Mouse (Mus musculus) activated CD4-positive, CD25-positive, alpha-beta regulatory T cell, adult 9 weeks (primary cell): ENCODE results near the gene Gbp10. TPM values are rescaled to one million over a fixed set of nuclear protein-coding genes. Genes with fewer than 3 reads are reported as not detected.

Experiments used
- polyA plus RNA-seq: library from polyadenylated mRNA; unstranded; fragments of 100-300 nt; shearing (Covaris generic); gene quantifications from one replicate; pipeline ENCODE4 v1.2.1, GENCODE M21; 2017

Gbp10 gene
- 149 TPM for polyA plus RNA-seq

DNA sequence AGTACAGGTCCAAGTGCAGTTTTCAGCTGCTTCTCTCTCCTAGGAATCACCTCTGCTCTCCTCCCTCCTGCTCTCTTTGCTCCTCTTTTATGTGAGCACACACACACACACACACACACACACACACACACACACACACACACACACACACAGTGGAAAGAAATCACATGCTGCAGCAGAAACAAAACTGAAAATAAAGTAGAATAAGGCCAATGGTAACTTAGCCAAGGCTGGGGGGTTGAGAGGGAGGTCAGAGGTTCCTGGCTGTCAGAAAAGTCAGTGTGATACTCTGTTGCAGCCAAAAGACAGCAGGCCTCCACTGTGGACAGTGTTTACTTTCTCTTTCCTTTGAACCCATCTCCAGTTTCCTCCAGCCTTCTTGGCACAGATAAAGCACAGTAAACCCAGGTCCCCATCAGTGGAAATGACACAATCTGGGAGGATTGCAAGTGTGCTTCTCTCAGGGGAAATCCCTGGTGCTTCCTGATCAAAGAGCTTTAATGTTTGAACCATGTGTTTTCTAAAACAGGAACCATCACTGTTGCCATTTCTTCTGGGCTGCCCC, at the start of gene Gbp10:
Gbp10 (minus strand) TSS at position 51 of the 565 bp plus-strand sequence.

Other genes with a start within 250 kb of the Gbp10 start
- gene Gbp9, start 100.0 kb downstream of the Gbp10 start, polyA plus RNA-seq = 183 TPM
- gene Gbp8, start 100.0 kb downstream of the Gbp10 start, polyA plus RNA-seq = 149 TPM
- gene Gbp4, start 99.9 kb downstream of the Gbp10 start, polyA plus RNA-seq = 372 TPM
- 22.6 TPM for gene Gm43302, start 54.2 kb upstream of the Gbp10 start, polyA plus RNA-seq
- 318 TPM for gene Gbp6, start 54.2 kb upstream of the Gbp10 start, polyA plus RNA-seq
- gene Lrrc8b, start 176.2 kb upstream of the Gbp10 start, polyA plus RNA-seq = 1.2 TPM